Mouse (Mus musculus) forelimb bud, embryonic 11.5 days (tissue): ENCODE data around the gene 1810055G02Rik.

Experiments
- DNase-seq: peaks from one replicate; pipeline ENCODE4 v3.0.0-alpha.2; 2012; ENCODE audit warnings: low read depth, low spot score

Gene 1810055G02Rik

GRCm38 (mm10) chr19:3708078-3709012, at the start of gene 1810055G02Rik:
TSS of gene 1810055G02Rik (plus strand) at chr19:3708293.
- DNase-seq = peak; percentile 100

- peak; percentile 40 for DNase-seq
Observed at GRCm38 (mm10) chr19:3665510-3665909, 42.6 kb upstream of the 1810055G02Rik start.

- DNase-seq = no peak
Observed at GRCm38 (mm10) chr19:3666632-3667031, 41.5 kb upstream of the 1810055G02Rik start.

- no peak for DNase-seq
Observed at GRCm38 (mm10) chr19:3667155-3667895, 40.8 kb upstream of the 1810055G02Rik start.

- DNase-seq = no peak
Observed at GRCm38 (mm10) chr19:3667979-3668378, 40.1 kb upstream of the 1810055G02Rik start.

- no peak for DNase-seq
Observed at GRCm38 (mm10) chr19:3668551-3668950, 39.5 kb upstream of the 1810055G02Rik start.

GRCm38 (mm10) chr19:3669100-3669499, 39.0 kb upstream of the 1810055G02Rik start:
- peak; percentile 48 for DNase-seq

GRCm38 (mm10) chr19:3673149-3673548, 34.9 kb upstream of the 1810055G02Rik start:
- DNase-seq = no peak

GRCm38 (mm10) chr19:3674122-3674855, 33.8 kb upstream of the 1810055G02Rik start:
- DNase-seq = no peak

- no peak for DNase-seq
Observed at GRCm38 (mm10) chr19:3680732-3681131, 27.4 kb upstream of the 1810055G02Rik start.

GRCm38 (mm10) chr19:3681310-3681934, 26.7 kb upstream of the 1810055G02Rik start:
- no peak for DNase-seq

- peak; percentile 52 for DNase-seq
Observed at GRCm38 (mm10) chr19:3684414-3684813, 23.7 kb upstream of the 1810055G02Rik start.

GRCm38 (mm10) chr19:3684957-3685580, 23.0 kb upstream of the 1810055G02Rik start:
- DNase-seq = peak; percentile 53

- peak; percentile 29 for DNase-seq
Observed at GRCm38 (mm10) chr19:3685611-3686214, 22.4 kb upstream of the 1810055G02Rik start.

GRCm38 (mm10) chr19:3686215-3686894, 21.7 kb upstream of the 1810055G02Rik start, which contains the start of gene Lrp5:
TSS of gene Lrp5 (minus strand) at chr19:3686564.
- no peak for DNase-seq

- peak; percentile 74 for DNase-seq
Observed at GRCm38 (mm10) chr19:3687676-3688171, 20.4 kb upstream of the 1810055G02Rik start.

GRCm38 (mm10) chr19:3691337-3691736, 16.8 kb upstream of the 1810055G02Rik start:
- no peak for DNase-seq

- DNase-seq = no peak
Observed at GRCm38 (mm10) chr19:3692414-3693145, 15.5 kb upstream of the 1810055G02Rik start.

- DNase-seq = no peak
Observed at GRCm38 (mm10) chr19:3694476-3694875, 13.6 kb upstream of the 1810055G02Rik start.
